Mouse (Mus musculus) kidney, postnatal 0 days (tissue): ENCODE results near the gene Rbck1. TPM values are rescaled to one million over a fixed set of nuclear protein-coding genes. Genes with fewer than 3 reads are reported as not detected.

Source experiments
- ATAC-seq: fragments of 200-750 bp; cut with Nextera tagmentation; replicated peaks from 2 replicates; pipeline ENCODE4 v1.8.0; 2017; ENCODE audit warnings: low read depth, moderate number of reproducible peaks, moderate TSS enrichment, moderate library complexity; ENCODE audit not compliant: low FRiP score
- DNase-seq: peaks from one replicate; pipeline ENCODE4 v3.0.0-alpha.2; 2016; ENCODE audit warnings: low spot score
- H3K27ac ChIP-seq: fragments of 300-500 bp; sonication (generic); 2 replicates; pipeline ENCODE4 v1.5.1; 2014; ENCODE audit warnings: mild to moderate bottlenecking
- H3K27me3 ChIP-seq: fragments of 300-500 bp; sonication (generic); 2 replicates; pipeline ENCODE4 v1.6.1; 2014; ENCODE audit warnings: low read length, mixed read lengths; ENCODE audit not compliant: insufficient read depth
- H3K36me3 ChIP-seq: fragments of 300-500 bp; sonication (generic); 2 replicates; pipeline ENCODE4 v1.6.1; 2014; ENCODE audit warnings: low read length, mixed read lengths; ENCODE audit not compliant: insufficient read depth
- H3K4me1 ChIP-seq: fragments of 300-500 bp; sonication (generic); replicated peaks from 2 replicates; pipeline ENCODE4 v1.6.1; 2014; ENCODE audit warnings: antibody characterized with exemption, low read length, mixed read lengths; ENCODE audit not compliant: insufficient read depth
- H3K4me2 ChIP-seq: fragments of 300-500 bp; sonication (generic); 2 replicates; pipeline ENCODE4 v1.6.1; 2014; ENCODE audit warnings: mild to moderate bottlenecking, low read length, moderate library complexity, mixed read lengths
- H3K4me3 ChIP-seq: fragments of 300-500 bp; sonication (generic); replicated peaks from 2 replicates; pipeline ENCODE4 v1.5.1; 2014; ENCODE audit warnings: low read depth, low read length
- H3K9ac ChIP-seq: fragments of 300-500 bp; sonication (generic); 2 replicates; pipeline ENCODE4 v1.6.1; 2014; ENCODE audit warnings: low read depth, low read length
- H3K9me3 ChIP-seq: fragments of 300-500 bp; sonication (generic); replicated peaks from 2 replicates; pipeline ENCODE4 v1.6.1; 2016; ENCODE audit warnings: low read length, inconsistent platforms, mixed read lengths
- CTCF ChIP-seq: IDR thresholded peaks from 2 replicates; pipeline ENCODE4 v1.5.1; 2016; ENCODE audit warnings: antibody characterized with exemption, low read depth, mild to moderate bottlenecking, moderate library complexity
- WGBS: fragments of 180-500 bp; shearing (Covaris S2); extraction: QIAGEN DNeasy Blood & Tissue Kit; methylation state at CpG from one replicate; pipeline ENCODE4 v1.1.7; 2014; 5-methylcytosine and 5-hydroxymethylcytosine counted together
- polyA plus RNA-seq: library from polyadenylated mRNA; unstranded; fragments of >200 nt; fragmentation: Nextera tagmentation; extraction: Ambion mirVana; gene quantifications from 2 replicates; pipeline ENCODE4 v1.2.1, GENCODE M21; 2015

Gene Rbck1
- polyA plus RNA-seq, 1 experiment from 2014 or later = 67.6 TPM

DNA sequence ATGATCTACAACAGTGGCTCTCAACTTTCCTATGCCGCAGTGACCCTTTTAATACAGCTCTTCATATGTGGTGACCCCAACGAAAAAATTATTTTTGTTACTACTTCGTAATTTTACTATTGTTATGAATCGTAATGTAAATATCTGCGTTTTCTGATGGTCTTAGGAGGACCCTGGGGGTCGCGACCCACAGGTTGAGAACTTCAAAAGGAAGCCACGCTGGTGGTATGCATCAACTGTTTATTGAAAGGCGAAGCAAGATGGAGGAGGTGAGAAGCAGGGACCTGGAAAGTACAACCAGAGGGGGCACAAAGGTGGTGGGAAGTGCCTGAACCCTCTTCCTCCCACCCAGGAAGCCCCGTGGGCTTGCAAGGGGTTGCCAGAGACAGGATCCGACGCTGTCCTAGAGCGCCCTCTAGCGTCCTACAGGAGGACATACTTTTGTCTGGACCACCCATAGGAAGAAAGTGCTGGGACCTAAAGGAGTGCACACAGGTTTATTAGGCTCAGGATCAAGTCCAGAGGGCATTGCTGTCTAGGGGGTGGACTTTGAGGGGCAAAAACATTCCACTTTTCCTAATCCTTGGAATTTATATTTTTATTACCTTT lies 36.2 kb upstream of the Rbck1 start:
- no peak overlapping the region for H3K9ac ChIP-seq
- no peak overlapping the region for H3K4me2 ChIP-seq

DNA sequence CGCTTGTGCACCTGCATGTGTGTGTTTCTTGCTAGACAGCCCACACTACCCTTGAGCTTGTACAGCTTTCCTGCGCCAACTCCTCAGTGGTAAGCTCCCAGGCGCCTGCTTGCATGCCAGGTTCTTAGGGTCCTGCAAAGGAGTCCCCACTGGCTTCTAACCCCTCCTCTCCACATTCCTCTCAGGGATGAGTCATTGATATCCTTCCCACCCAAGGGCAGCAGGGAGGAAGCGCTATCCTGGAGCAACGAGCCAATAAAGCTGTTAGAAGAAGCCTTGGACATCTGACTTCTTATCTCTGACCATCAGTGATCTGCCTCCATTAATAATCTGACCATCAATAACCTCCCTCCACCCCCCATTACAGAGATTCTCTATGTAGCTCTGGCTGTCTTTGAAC lies 35.5 kb upstream of the Rbck1 start:
- Histone ChIP-seq H3K27me3 (no peaks in the 10 kb centered on the region), H3K9ac (no peak overlapping the region), H3K36me3 (no peaks in the 10 kb centered on the region), H3K27ac (no peak overlapping the region), H3K4me1 (no peaks in the 10 kb centered on the region), H3K4me3 (no peak overlapping the region), H3K9me3 (no peaks in the 10 kb centered on the region), H3K4me2 (no peak overlapping the region)
- no peak for TF ChIP-seq CTCF
- ATAC-seq (no peak), DNase-seq (no peak)
- WGBS = 67% methylated on average over 5 of the region's 5 CpGs

More for the DNA sequence above, 36.2 kb upstream of the Rbck1 start:
- Histone ChIP-seq H3K4me3 (no peak overlapping the region), H3K27ac (no peak overlapping the region), H3K9me3 (no peaks in the 10 kb centered on the region), H3K4me1 (no peaks in the 10 kb centered on the region), H3K36me3 (no peaks in the 10 kb centered on the region), H3K27me3 (no peaks in the 10 kb centered on the region)
- peak; percentile 77 for DNase-seq
- WGBS = 34% methylated on average over 14 of the region's 14 CpGs
- ATAC-seq = 0 out of 2 replicates have a peak, but pooled peaks have one; percentile 52
- peak; percentile 91 for TF ChIP-seq CTCF

- Histone ChIP-seq H3K27me3 (no peaks in the 10 kb centered on the region), H3K27ac (peak overlapping the region; percentile 72; the same call in 1 of the 2 replicates), H3K4me2 (peak overlapping the region; percentile 47), H3K4me1 (no peaks in the 10 kb centered on the region), H3K36me3 (no peaks in the 10 kb centered on the region), H3K9me3 (no peaks in the 10 kb centered on the region), H3K9ac (no peak overlapping the region), H3K4me3 (no peak overlapping the region)
- TF ChIP-seq CTCF = peak; percentile 79
- peak; percentile 93 for DNase-seq
- ATAC-seq = peak; percentile 82
- WGBS = 8% methylated on average over 17 of the region's 17 CpGs
These were observed 31.0 kb upstream of the Rbck1 start for GRCm38 (mm10) chr2:152363245-152364147.

GRCm38 (mm10) chr2:152361193-152361592 lies 28.7 kb upstream of the Rbck1 start:
- no peak for TF ChIP-seq CTCF

DNA sequence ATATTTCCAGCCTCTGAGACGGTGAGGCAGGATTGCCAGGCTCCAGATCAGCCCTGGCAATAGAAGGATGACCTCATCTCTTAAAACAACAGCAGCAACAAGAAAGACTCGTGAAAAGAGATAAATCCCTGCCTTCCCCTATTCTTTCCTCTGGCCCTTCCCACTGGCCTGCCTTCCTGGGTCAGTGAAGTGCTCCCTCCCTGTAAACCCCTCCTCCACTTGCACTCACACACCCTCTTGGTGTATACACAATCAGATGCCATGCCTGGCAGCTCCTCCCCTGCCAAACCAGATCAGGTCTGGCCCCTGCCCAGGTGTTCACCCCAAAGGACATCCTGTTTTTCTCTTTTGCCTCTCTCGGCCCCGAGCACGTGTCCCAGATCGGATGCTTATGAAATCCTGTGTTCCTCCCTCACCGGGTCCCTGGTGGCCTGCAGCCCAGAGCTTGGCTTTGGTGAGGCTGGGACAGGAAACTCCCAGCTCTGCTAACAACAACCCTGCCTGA lies 27.9 kb upstream of the Rbck1 start:
- H3K27ac ChIP-seq = no peak overlapping the region
- peak; percentile 51 for DNase-seq
- ATAC-seq = no peak; the same call in 1 of the 2 replicates

More at GRCm38 (mm10) chr2:152361193-152361592, 28.7 kb upstream of the Rbck1 start:
- no peaks in the 10 kb centered on the region for H3K9me3 ChIP-seq
- ATAC-seq (no peak), DNase-seq (no peak)
- H3K27me3 ChIP-seq = no peaks in the 10 kb centered on the region
- no peak overlapping the region for H3K27ac ChIP-seq
- no peak overlapping the region for H3K4me2 ChIP-seq
- H3K36me3 ChIP-seq = no peaks in the 10 kb centered on the region
- H3K9ac ChIP-seq = no peak overlapping the region
- no peaks in the 10 kb centered on the region for H3K4me1 ChIP-seq
- WGBS = 88% methylated on average over 8 of the region's 8 CpGs
- H3K4me3 ChIP-seq = no peak overlapping the region

GRCm38 (mm10) chr2:152359616-152360015 lies 27.2 kb upstream of the Rbck1 start:
- Histone ChIP-seq H3K27ac (no peak overlapping the region; the same call in 1 of the 2 replicates), H3K4me3 (no peak overlapping the region), H3K27me3 (no peaks in the 10 kb centered on the region), H3K9ac (no peak overlapping the region), H3K4me2 (no peak overlapping the region), H3K36me3 (no peaks in the 10 kb centered on the region), H3K4me1 (no peaks in the 10 kb centered on the region), H3K9me3 (no peaks in the 10 kb centered on the region)
- ATAC-seq (peak; percentile 41), DNase-seq (no peak)
- TF ChIP-seq CTCF = no peak
- WGBS = 57% methylated on average over 5 of the region's 5 CpGs

More for the DNA sequence above, 27.9 kb upstream of the Rbck1 start:
- no peaks in the 10 kb centered on the region for H3K27me3 ChIP-seq
- H3K36me3 ChIP-seq = no peaks in the 10 kb centered on the region
- no peaks in the 10 kb centered on the region for H3K4me1 ChIP-seq
- H3K9me3 ChIP-seq = no peaks in the 10 kb centered on the region
- WGBS = 21% methylated on average over 7 of the region's 7 CpGs
- no peak overlapping the region for H3K4me2 ChIP-seq
- no peak for TF ChIP-seq CTCF
- no peak overlapping the region for H3K9ac ChIP-seq
- H3K4me3 ChIP-seq = no peak overlapping the region
